Mouse (Mus musculus) erythroblast, embryonic 14.5 days (primary cell): ENCODE results near the gene Upf3b.

Source experiments
- GATA1 ChIP-seq: IDR thresholded peaks from 2 replicates; pipeline ENCODE4 v1.6.1; 2012; ENCODE audit warnings: low read length, inconsistent platforms, mixed read lengths
- TAL1 ChIP-seq: IDR thresholded peaks from 3 replicates; pipeline ENCODE4 v1.6.1; 2012; ENCODE audit warnings: low read length, inconsistent platforms, mixed read lengths

GRCm38 (mm10) chrX:37068766-37069165 lies 41.4 kb downstream of the Upf3b start:
- TF ChIP-seq GATA1 (no peak), TAL1 (no peak)
